27 mouse cellular contexts compared by ENCODE assay signal in genomic region chr11:117891581-117892175, GRCm38 (mm10). TPM values are rescaled to one million over a fixed set of nuclear protein-coding genes. Genes with fewer than 3 reads are reported as not detected.
DNase-seq lines count a peak whose midpoint lies in the region; ATAC-seq and TF ChIP-seq lines count a peak whose summit lies in the region.
"Had no signal": no experiment of that assay in that cellular context is flagged by ENCODE, and none has a peak within 500 bp of the region (broad histone marks: within the 10 kb centered on the region; RNA-seq: fewer than 3 reads in every experiment).

No protein-coding gene starts in this region.

- peaks cover 39% of the 10 kb centered on the region for H3K4me1 ChIP-seq in forebrain, embryonic 10.5 days
- H3K4me1 ChIP-seq in forebrain, postnatal 0 days (ENCODE audit: insufficient read depth) = peaks cover 11% of the 10 kb centered on the region
- H3K4me1 ChIP-seq in intestine, embryonic 15.5 days (replicated peaks) = peaks cover 37% of the 10 kb centered on the region

- H3K4me3 ChIP-seq in forebrain, embryonic 10.5 days = no peak overlapping the region
- no peak overlapping the region for H3K4me3 ChIP-seq in forebrain, postnatal 0 days (ENCODE audit: low read depth, low read length)
- no peak overlapping the region for H3K4me3 ChIP-seq in intestine, embryonic 15.5 days (replicated peaks)
- H3K4me3 ChIP-seq: embryonic facial prominence, embryonic 12.5 days; heart, embryonic 13.5 days; hindbrain, embryonic 10.5 days; layer of hippocampus, adult 2 months had no signal

- ATAC-seq in forebrain, postnatal 0 days = no peak
- peak; percentile 34 for ATAC-seq in CD4-positive, CD25-positive, alpha-beta regulatory T cell, adult 4 months
- ATAC-seq in intestine, embryonic 15.5 days = no peak
- ATAC-seq: forebrain, embryonic 16.5 days; hindbrain, postnatal 0 days had no signal

- no peaks in the 10 kb centered on the region for H3K36me3 ChIP-seq in forebrain, embryonic 10.5 days (replicated peaks)
- no peaks in the 10 kb centered on the region for H3K36me3 ChIP-seq in forebrain, postnatal 0 days (ENCODE audit: insufficient read depth)
- no peaks in the 10 kb centered on the region for H3K36me3 ChIP-seq in intestine, embryonic 15.5 days
- H3K36me3 ChIP-seq: embryonic facial prominence, embryonic 12.5 days; heart, embryonic 13.5 days; hindbrain, embryonic 10.5 days had no signal

- DNase-seq in forebrain, embryonic 10.5 days (ENCODE audit: extremely low spot score, low spot score) = no peak
- DNase-seq in forebrain, postnatal 0 days = no peak
- peak; percentile 34 for DNase-seq in induced T-regulatory cell, adult 2 months (ENCODE audit: low read depth)
- DNase-seq in thymus, postnatal 14 days = peak; percentile 68
- DNase-seq in adipocyte (ENCODE audit: low spot score) = no peak
- no peak for DNase-seq in gastrocnemius, adult 8-10 months (ENCODE audit: low spot score in 2 of 2)
- DNase-seq: cerebellum, adult 18-20 months; kidney, adult 2 months; kidney, postnatal 14 days; layer of hippocampus, postnatal 36 days; lung, adult 18-20 months had no signal

- no peaks in the 10 kb centered on the region for H3K9me3 ChIP-seq in forebrain, embryonic 10.5 days
- H3K9me3 ChIP-seq in forebrain, postnatal 0 days (ENCODE audit: low read length) = no peaks in the 10 kb centered on the region
- H3K9me3 ChIP-seq in intestine, embryonic 15.5 days = no peaks in the 10 kb centered on the region
- H3K9me3 ChIP-seq: embryonic facial prominence, embryonic 12.5 days; heart, embryonic 13.5 days; hindbrain, embryonic 10.5 days had no signal

- H3K27me3 ChIP-seq in forebrain, embryonic 10.5 days (ENCODE audit: poor library complexity, severe bottlenecking) = peaks cover 100% of the 10 kb centered on the region
- peaks cover 17% of the 10 kb centered on the region; the same call in 1 of the 2 replicates for H3K27me3 ChIP-seq in forebrain, postnatal 0 days (ENCODE audit: insufficient read depth, low read length)
- H3K27me3 ChIP-seq in intestine, embryonic 15.5 days (replicated peaks) = no peaks in the 10 kb centered on the region

- no peak for TF ChIP-seq CTCF in forebrain, postnatal 0 days (IDR thresholded peaks at IDR 0.05; ENCODE audit: low read depth)

- no peak overlapping the region for H3K4me2 ChIP-seq in forebrain, postnatal 0 days (ENCODE audit: low read depth)
- no peak overlapping the region for H3K4me2 ChIP-seq in intestine, embryonic 15.5 days (replicated peaks)
- H3K4me2 ChIP-seq: heart, embryonic 13.5 days had no signal

- 0 out of 2 replicates have a peak overlapping the region, but pooled peaks have one; percentile 81 for H3K27ac ChIP-seq in forebrain, embryonic 10.5 days
- H3K27ac ChIP-seq in forebrain, postnatal 0 days (ENCODE audit: low read depth, low read length) = no peak overlapping the region
- no peak overlapping the region for H3K27ac ChIP-seq in intestine, embryonic 15.5 days
- H3K27ac ChIP-seq: embryonic facial prominence, embryonic 12.5 days; heart, embryonic 13.5 days; hindbrain, postnatal 0 days; layer of hippocampus, adult 2 months had no signal

- no peak overlapping the region for H3K9ac ChIP-seq in forebrain, postnatal 0 days
- no peak overlapping the region for H3K9ac ChIP-seq in intestine, embryonic 15.5 days
- H3K9ac ChIP-seq: embryonic facial prominence, embryonic 12.5 days had no signal

- WGBS in forebrain, embryonic 10.5 days = 92% methylated on average over 19 of the region's 19 CpGs
- 91% methylated on average over 19 of the region's 19 CpGs for WGBS in forebrain, postnatal 0 days
- 83% methylated on average over 19 of the region's 19 CpGs for WGBS in intestine, embryonic 15.5 days

RNA-seq across cellular contexts. Expression of gene Tha1, which starts 18.4 kb away (rescaled TPM):
- polyA plus RNA-seq in forebrain, embryonic 10.5 days (2016; fragmentation: Nextera tagmentation; extraction: Ambion mirVana) = 4.4 and 6.4 TPM in 2 replicates
- total RNA-seq in forebrain, postnatal 0 days (2014; rRNA removed) = 5.9 and 8.2 TPM in 2 replicates
- 2.6 and 2.9 TPM in 2 replicates for polyA plus RNA-seq in forebrain, postnatal 0 days (2015; fragmentation: Nextera tagmentation; extraction: Ambion mirVana)
- 1 to 10 TPM; 8.5 to 10.0 TPM for polyA plus RNA-seq in CD4-positive, CD25-positive, alpha-beta regulatory T cell, adult 4 months (2017; shearing (Covaris generic))
- polyA plus RNA-seq in intestine, embryonic 15.5 days (2015; fragmentation: Nextera tagmentation; extraction: Ambion mirVana) = 7.1 and 9.7 TPM in 2 replicates
- total RNA-seq in gastrocnemius, adult 8-10 months (2022) = 1 to 10 TPM; 2.7 to 3.8 (median 3.4) TPM

RNA-seq across cellular contexts. Expression of gene Tmem235, which starts 31.1 kb away (rescaled TPM):
- polyA plus RNA-seq in forebrain, embryonic 10.5 days (2016; fragmentation: Nextera tagmentation; extraction: Ambion mirVana) = not detected in 2 replicates
- not detected in 2 replicates for total RNA-seq in forebrain, postnatal 0 days (2014; rRNA removed)
- not detected in 2 replicates for polyA plus RNA-seq in forebrain, postnatal 0 days (2015; fragmentation: Nextera tagmentation; extraction: Ambion mirVana)
- not detected for polyA plus RNA-seq in CD4-positive, CD25-positive, alpha-beta regulatory T cell, adult 4 months (2017; shearing (Covaris generic))
- not detected in 2 replicates for polyA plus RNA-seq in intestine, embryonic 15.5 days (2015; fragmentation: Nextera tagmentation; extraction: Ambion mirVana)
- not detected for total RNA-seq in gastrocnemius, adult 8-10 months (2022)
- total RNA-seq: adrenal gland, adult 18-20 months; adrenal gland, postnatal 4 days; gastrocnemius, adult 18-20 months; layer of hippocampus, adult 2 months; liver, adult 2 months had no signal
- polyA plus RNA-seq: embryonic facial prominence, embryonic 12.5 days; forebrain, embryonic 16.5 days; gonadal fat pad, adult 2 months; heart, embryonic 13.5 days; hindbrain, embryonic 10.5 days; hindbrain, postnatal 0 days; liver, adult 2 months; neural tube, embryonic 11.5 days; stomach, postnatal 0 days; urinary bladder, adult 2 months had no signal

RNA-seq across cellular contexts. Expression of gene Birc5, which starts 42.6 kb away (rescaled TPM):
- 412 and 424 TPM in 2 replicates for polyA plus RNA-seq in forebrain, embryonic 10.5 days (2016; fragmentation: Nextera tagmentation; extraction: Ambion mirVana)
- 5.7 and 6.2 TPM in 2 replicates for total RNA-seq in forebrain, postnatal 0 days (2014; rRNA removed)
- 24.9 and 31.4 TPM in 2 replicates for polyA plus RNA-seq in forebrain, postnatal 0 days (2015; fragmentation: Nextera tagmentation; extraction: Ambion mirVana)
- 10 to 100 TPM; 16.9 to 31.5 TPM for polyA plus RNA-seq in CD4-positive, CD25-positive, alpha-beta regulatory T cell, adult 4 months (2017; shearing (Covaris generic))
- polyA plus RNA-seq in intestine, embryonic 15.5 days (2015; fragmentation: Nextera tagmentation; extraction: Ambion mirVana) = 307 and 336 TPM in 2 replicates
- total RNA-seq in gastrocnemius, adult 8-10 months (2022) = under 1 TPM in 1 of 4 experiments, not detected in 3; 0.24 TPM
- total RNA-seq: gastrocnemius, adult 18-20 months had no signal

Comparison
In these comparisons a context has a peak if more than half of its experiments do, and no peak if none do; other contexts are left out.
1. DNase-seq: peak in induced T-regulatory cell, adult 2 months (single experiment) and thymus, postnatal 14 days (single experiment); none in forebrain, embryonic 10.5 days (single experiment), forebrain, postnatal 0 days (single experiment), adipocyte (single experiment) and gastrocnemius, adult 8-10 months (0 of 2).